In the genomic region with DNA sequence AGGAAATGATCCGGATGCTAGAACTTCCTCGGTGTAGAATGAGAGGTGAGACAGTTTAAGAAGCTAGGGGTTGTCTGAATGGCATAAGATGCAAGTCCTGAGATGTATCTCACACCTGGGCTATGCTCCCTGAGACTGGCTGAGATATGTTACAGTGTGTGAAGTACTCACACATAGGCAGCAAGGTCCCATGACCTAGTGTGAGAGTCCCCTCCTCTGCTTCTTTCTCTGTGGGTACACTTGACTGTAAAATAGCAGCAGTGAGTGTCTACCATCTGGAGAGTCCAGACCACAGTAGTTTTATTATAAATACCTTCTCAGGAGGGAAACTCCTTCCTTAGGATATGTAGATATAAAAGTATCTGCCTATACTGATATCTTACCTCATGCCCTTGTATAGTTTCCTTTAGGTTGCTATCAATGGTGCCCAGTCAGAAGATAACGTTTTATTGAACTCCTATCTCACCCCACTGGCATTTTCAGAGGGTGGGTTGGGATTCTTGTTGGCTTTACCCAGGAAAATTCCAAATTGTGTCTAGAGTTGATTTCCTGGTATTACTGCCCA, we compare ENCODE assay signal across 27 mouse cellular contexts.
DNase-seq lines count a peak whose midpoint lies in the region; ATAC-seq and TF ChIP-seq lines count a peak whose summit lies in the region.
"Had no signal": no experiment of that assay in that cellular context is flagged by ENCODE, and none has a peak within 500 bp of the region (broad histone marks: within the 10 kb centered on the region; RNA-seq: fewer than 3 reads in every experiment).

No protein-coding gene starts in this region.

- H3K4me1 ChIP-seq in liver, embryonic 12.5 days: peaks cover 10% of the 10 kb centered on the region
- no peaks in the 10 kb centered on the region for H3K4me1 ChIP-seq in liver, embryonic 11.5 days (replicated peaks; ENCODE audit: control insufficient read depth, insufficient read depth, low read length)
- no peaks in the 10 kb centered on the region for H3K4me1 ChIP-seq in liver, embryonic 16.5 days (ENCODE audit: control insufficient read depth, low read depth, low read length)
- no peaks in the 10 kb centered on the region for H3K4me1 ChIP-seq in intestine, postnatal 0 days (replicated peaks; ENCODE audit: control insufficient read depth, insufficient read depth, low read length)
- H3K4me1 ChIP-seq: embryonic facial prominence, embryonic 13.5 days; heart, embryonic 12.5 days; heart, embryonic 15.5 days had no signal

- no peak for DNase-seq in liver, embryonic 11.5 days (ENCODE audit: low spot score)
- peak; percentile 6 for DNase-seq in c-Kit-positive CD71-positive TER-119-positive erythroid progenitor cells, embryonic 14.5 days (ENCODE audit: low spot score)
- no peak for DNase-seq in gastrocnemius, postnatal 25 days
- DNase-seq: adrenal gland, adult 8-10 months; adrenal gland, postnatal 25 days; cerebellum, adult 18-20 months; cerebellum, adult 9-10 months; cerebellum, postnatal 14 days; embryo, embryonic 11 days; gastrocnemius, postnatal 10 days; heart, adult 18-20 months; heart, postnatal 10 days; heart, postnatal 36 days had no signal

- H3K36me3 ChIP-seq in liver, embryonic 12.5 days: no peaks in the 10 kb centered on the region
- H3K36me3 ChIP-seq in liver, embryonic 11.5 days (ENCODE audit: control insufficient read depth, insufficient read depth, low read length): no peaks in the 10 kb centered on the region
- H3K36me3 ChIP-seq in liver, embryonic 16.5 days (ENCODE audit: control insufficient read depth, insufficient read depth): no peaks in the 10 kb centered on the region
- no peaks in the 10 kb centered on the region for H3K36me3 ChIP-seq in intestine, postnatal 0 days (ENCODE audit: control insufficient read depth, insufficient read depth)
- H3K36me3 ChIP-seq: embryonic facial prominence, embryonic 10.5 days; embryonic facial prominence, embryonic 13.5 days; forebrain, embryonic 12.5 days; forebrain, embryonic 15.5 days; heart, embryonic 12.5 days; heart, embryonic 15.5 days; hindbrain, embryonic 10.5 days; hindbrain, embryonic 13.5 days had no signal

- 50% methylated on average over 3 of the region's 3 CpGs for WGBS in liver, embryonic 12.5 days (ENCODE audit: insufficient replicate concordance)
- 75% methylated on average over 3 of the region's 3 CpGs for WGBS in liver, embryonic 11.5 days
- 51% methylated on average over 3 of the region's 3 CpGs for WGBS in liver, embryonic 16.5 days (ENCODE audit: insufficient replicate concordance)
- WGBS in intestine, postnatal 0 days: 80% methylated on average over 3 of the region's 3 CpGs

- no peaks in the 10 kb centered on the region for H3K27me3 ChIP-seq in liver, embryonic 12.5 days (replicated peaks)
- no peaks in the 10 kb centered on the region for H3K27me3 ChIP-seq in liver, embryonic 11.5 days (replicated peaks; ENCODE audit: control insufficient read depth, insufficient read depth, low read length)
- H3K27me3 ChIP-seq in liver, embryonic 16.5 days (ENCODE audit: control insufficient read depth, insufficient read depth, low read depth, low read length): no peaks in the 10 kb centered on the region
- H3K27me3 ChIP-seq in intestine, postnatal 0 days (replicated peaks; ENCODE audit: control insufficient read depth, insufficient read depth, low read length): no peaks in the 10 kb centered on the region
- H3K27me3 ChIP-seq: embryonic facial prominence, embryonic 13.5 days; forebrain, embryonic 12.5 days; forebrain, embryonic 15.5 days; heart, embryonic 12.5 days; heart, embryonic 15.5 days; hindbrain, embryonic 13.5 days had no signal

- H3K27ac ChIP-seq in liver, embryonic 12.5 days: no peak overlapping the region
- H3K27ac ChIP-seq in liver, embryonic 11.5 days (ENCODE audit: low read depth, low read length): no peak overlapping the region
- no peak overlapping the region for H3K27ac ChIP-seq in liver, embryonic 16.5 days (ENCODE audit: low read length)
- H3K27ac ChIP-seq in intestine, postnatal 0 days (ENCODE audit: low read depth, low read length): no peak overlapping the region
- H3K27ac ChIP-seq: embryonic facial prominence, embryonic 10.5 days; embryonic facial prominence, embryonic 13.5 days; forebrain, embryonic 12.5 days; forebrain, embryonic 15.5 days; heart, embryonic 15.5 days; hindbrain, embryonic 10.5 days; hindbrain, embryonic 13.5 days had no signal

- no peak for TF ChIP-seq CTCF in intestine, postnatal 0 days (IDR thresholded peaks at IDR 0.05; ENCODE audit: low read depth)

- ATAC-seq in liver, embryonic 12.5 days: peak; percentile 71
- ATAC-seq in liver, embryonic 11.5 days (replicated peaks; ENCODE audit: low FRiP score): no peak; the same call in 1 of the 2 replicates
- ATAC-seq in liver, embryonic 16.5 days (ENCODE audit: low read depth): peak; percentile 53; the same call in 1 of the 2 replicates
- ATAC-seq in intestine, postnatal 0 days: no peak
- ATAC-seq: activated CD4-positive, CD25-positive, alpha-beta regulatory T cell, adult 4 months; forebrain, embryonic 15.5 days; hindbrain, embryonic 16.5 days had no signal

- no peaks in the 10 kb centered on the region for H3K9me3 ChIP-seq in liver, embryonic 12.5 days (replicated peaks)
- no peaks in the 10 kb centered on the region for H3K9me3 ChIP-seq in liver, embryonic 11.5 days (ENCODE audit: control insufficient read depth, low read length)
- H3K9me3 ChIP-seq in liver, embryonic 16.5 days (replicated peaks; ENCODE audit: control insufficient read depth, low read length): no peaks in the 10 kb centered on the region
- no peaks in the 10 kb centered on the region for H3K9me3 ChIP-seq in intestine, postnatal 0 days (ENCODE audit: control insufficient read depth)
- H3K9me3 ChIP-seq: embryonic facial prominence, embryonic 10.5 days; embryonic facial prominence, embryonic 13.5 days; forebrain, embryonic 12.5 days; forebrain, embryonic 15.5 days; heart, embryonic 12.5 days; heart, embryonic 15.5 days; hindbrain, embryonic 10.5 days; hindbrain, embryonic 13.5 days had no signal

- H3K4me3 ChIP-seq in liver, embryonic 12.5 days: no peak overlapping the region
- no peak overlapping the region for H3K4me3 ChIP-seq in liver, embryonic 11.5 days (ENCODE audit: low read depth, low read length)
- H3K4me3 ChIP-seq in liver, embryonic 16.5 days (ENCODE audit: low read depth, low read length): no peak overlapping the region
- H3K4me3 ChIP-seq in intestine, postnatal 0 days (ENCODE audit: low read depth, low read length): no peak overlapping the region
- H3K4me3 ChIP-seq: embryonic facial prominence, embryonic 10.5 days; embryonic facial prominence, embryonic 13.5 days; erythroblast, embryonic 14.5 days; forebrain, embryonic 12.5 days; forebrain, embryonic 15.5 days; heart, embryonic 12.5 days; heart, embryonic 15.5 days; hindbrain, embryonic 10.5 days; hindbrain, embryonic 13.5 days had no signal

- no peak overlapping the region for H3K4me2 ChIP-seq in liver, embryonic 12.5 days
- H3K4me2 ChIP-seq in liver, embryonic 11.5 days: no peak overlapping the region
- no peak overlapping the region for H3K4me2 ChIP-seq in liver, embryonic 16.5 days (ENCODE audit: low read depth, low read length)
- H3K4me2 ChIP-seq in intestine, postnatal 0 days (replicated peaks; ENCODE audit: low read depth): no peak overlapping the region
- H3K4me2 ChIP-seq: embryonic facial prominence, embryonic 13.5 days; forebrain, embryonic 12.5 days; forebrain, embryonic 15.5 days; heart, embryonic 12.5 days; heart, embryonic 15.5 days; hindbrain, embryonic 13.5 days had no signal

- no peak overlapping the region for H3K9ac ChIP-seq in liver, embryonic 12.5 days
- no peak overlapping the region for H3K9ac ChIP-seq in liver, embryonic 11.5 days (ENCODE audit: low read depth, low read length)
- H3K9ac ChIP-seq in liver, embryonic 16.5 days (ENCODE audit: low read depth, low read length): no peak overlapping the region
- H3K9ac ChIP-seq in intestine, postnatal 0 days (ENCODE audit: low read depth, low read length): no peak overlapping the region
- H3K9ac ChIP-seq: embryonic facial prominence, embryonic 13.5 days; forebrain, embryonic 12.5 days; forebrain, embryonic 15.5 days; heart, embryonic 12.5 days; heart, embryonic 15.5 days; hindbrain, embryonic 13.5 days had no signal

Comparison
In these comparisons a context has a peak if more than half of its experiments do, and no peak if none do; other contexts are left out.
1. ATAC-seq: peak in liver, embryonic 12.5 days (single experiment) and liver, embryonic 16.5 days (single experiment); none in liver, embryonic 11.5 days (single experiment) and intestine, postnatal 0 days (single experiment).